Mouse (Mus musculus): ENCODE measurements around the gene D3Ertd254e. TPM values are rescaled to one million over a fixed set of nuclear protein-coding genes. Genes with fewer than 3 reads are reported as not detected.

D3Ertd254e gene
- total RNA-seq, 2 experiments from 2014 or later, result 1.6 to 1.8 TPM

GRCm38 (mm10) chr3:36210939-36211338 is 60.1 kb downstream of the D3Ertd254e start:
- DNase-seq, result no peak

- DNase-seq, result no peak
Measured at GRCm38 (mm10) chr3:36212758-36213157, 61.9 kb downstream of the D3Ertd254e start.

Other genes starting within 250 kb of the D3Ertd254e start
- gene Dcun1d1, start 213.6 kb upstream of the D3Ertd254e start, total RNA-seq (2021), result 10 to 100 TPM; 72.4 to 77.8 TPM
- gene Mccc1, start 150.3 kb upstream of the D3Ertd254e start, total RNA-seq (2021), result 10 to 100 TPM; 33.0 to 37.0 TPM
- gene Ccdc144b, start 97.5 kb upstream of the D3Ertd254e start, total RNA-seq (2021), result not detected
- gene Acad9, start 85.0 kb upstream of the D3Ertd254e start, total RNA-seq (2021), result 10 to 100 TPM; 22.3 to 24.1 TPM
- not detected for gene Qrfpr, start 71.3 kb downstream of the D3Ertd254e start, total RNA-seq (2021)

All from gastrocnemius, postnatal 25 days (tissue).